Mouse (Mus musculus) midbrain, embryonic 10.5 days (tissue): ENCODE measurements around the gene Zglp1. TPM values are rescaled to one million over a fixed set of nuclear protein-coding genes. Genes with fewer than 3 reads are reported as not detected.

Experiments
- DNase-seq: peaks from one replicate; pipeline ENCODE4 v3.0.0-alpha.2; 2017; ENCODE audit warnings: low spot score
- H3K27ac ChIP-seq: fragments of 300-500 bp; sonication (generic); replicated peaks from 2 replicates; pipeline ENCODE4 v1.5.1; 2016; ENCODE audit warnings: mild to moderate bottlenecking
- H3K27me3 ChIP-seq: fragments of 300-500 bp; sonication (generic); 2 replicates; pipeline ENCODE4 v1.6.1; 2016; ENCODE audit warnings: low read depth, mild to moderate bottlenecking; ENCODE audit not compliant: poor library complexity, severe bottlenecking
- H3K36me3 ChIP-seq: fragments of 300-500 bp; sonication (generic); 2 replicates; pipeline ENCODE4 v1.6.1; 2016; ENCODE audit warnings: mild to moderate bottlenecking, moderate library complexity
- H3K4me1 ChIP-seq: fragments of 300-500 bp; sonication (generic); 2 replicates; pipeline ENCODE4 v1.6.1; 2016
- H3K4me3 ChIP-seq: fragments of 300-500 bp; sonication (generic); 2 replicates; pipeline ENCODE4 v1.5.1; 2016; ENCODE audit warnings: mild to moderate bottlenecking, moderate library complexity
- H3K9me3 ChIP-seq: fragments of 300-500 bp; sonication (generic); replicated peaks from 2 replicates; pipeline ENCODE4 v1.6.1; 2016; ENCODE audit warnings: mild to moderate bottlenecking
- WGBS: fragments of 180-500 bp; shearing (Covaris S2); methylation state at CpG from one replicate; pipeline ENCODE4 v1.1.7; 2016; 5-methylcytosine and 5-hydroxymethylcytosine counted together
- polyA plus RNA-seq: library from polyadenylated mRNA; unstranded; fragments of >200 nt; fragmentation: Nextera tagmentation; extraction: Ambion mirVana; gene quantifications from 2 replicates; pipeline ENCODE4 v1.2.1, GENCODE M21; 2016

Zglp1 gene
- polyA plus RNA-seq, 1 experiment from 2014 or later: 0.91 TPM

GRCm38 (mm10) chr9:21091707-21092320 lies 24.9 kb upstream of the Zglp1 start, which contains the start of the genes Gm38431 and Raver1:
TSS of gene Gm38431 (minus strand) at chr9:21091997.
TSS of gene Raver1 (minus strand) at chr9:21092008.
- DNase-seq: peak; percentile 98
- H3K9me3 ChIP-seq: no peaks in the 10 kb centered on the region
- under 1% methylated on average over 54 of the region's 54 CpGs for WGBS
- peaks cover 46% of the 10 kb centered on the region for H3K36me3 ChIP-seq
- peak within 1 kb of the TSS; percentile 97 for H3K27ac ChIP-seq
- peaks cover 32% of the 10 kb centered on the region for H3K4me1 ChIP-seq
- H3K27me3 ChIP-seq: no peaks in the 10 kb centered on the region
- peak within 1 kb of the TSS; percentile 81 for H3K4me3 ChIP-seq

GRCm38 (mm10) chr9:21090972-21091706 lies 24.2 kb upstream of the Zglp1 start:
- Histone ChIP-seq H3K27ac (peak overlapping the region; percentile 97), H3K4me3 (peak overlapping the region; percentile 81), H3K27me3 (no peaks in the 10 kb centered on the region), H3K9me3 (no peaks in the 10 kb centered on the region), H3K4me1 (peaks cover 32% of the 10 kb centered on the region), H3K36me3 (peaks cover 53% of the 10 kb centered on the region)
- 5% methylated on average over 24 of the region's 24 CpGs for WGBS
- peak; percentile 20 for DNase-seq

- 90% methylated on average over 1 of the region's 1 CpGs for WGBS
- peaks cover 59% of the 10 kb centered on the region for H3K36me3 ChIP-seq
- peak overlapping the region; percentile 97; the same call in 1 of the 2 replicates for H3K27ac ChIP-seq
- H3K4me3 ChIP-seq: peak overlapping the region; percentile 81
- no peaks in the 10 kb centered on the region for H3K27me3 ChIP-seq
- H3K4me1 ChIP-seq: peaks cover 28% of the 10 kb centered on the region
- no peak for DNase-seq
- H3K9me3 ChIP-seq: no peaks in the 10 kb centered on the region
Measured at GRCm38 (mm10) chr9:21090537-21090936, 23.6 kb upstream of the Zglp1 start.

GRCm38 (mm10) chr9:21083324-21083723 lies 16.4 kb upstream of the Zglp1 start:
- Histone ChIP-seq H3K27me3 (no peaks in the 10 kb centered on the region), H3K4me3 (no peak overlapping the region), H3K4me1 (no peaks in the 10 kb centered on the region), H3K9me3 (no peaks in the 10 kb centered on the region), H3K36me3 (peaks cover 99% of the 10 kb centered on the region), H3K27ac (no peak overlapping the region)
- WGBS: 91% methylated on average over 3 of the region's 3 CpGs
- no peak for DNase-seq

GRCm38 (mm10) chr9:21081127-21081526 lies 14.2 kb upstream of the Zglp1 start:
- Histone ChIP-seq H3K4me3 (no peak overlapping the region), H3K27ac (no peak overlapping the region), H3K9me3 (no peaks in the 10 kb centered on the region), H3K4me1 (no peaks in the 10 kb centered on the region), H3K36me3 (peaks cover 99% of the 10 kb centered on the region), H3K27me3 (no peaks in the 10 kb centered on the region)
- no peak for DNase-seq
- WGBS: 93% methylated on average over 9 of the region's 9 CpGs

- Histone ChIP-seq H3K4me3 (no peak overlapping the region), H3K9me3 (no peaks in the 10 kb centered on the region), H3K36me3 (peaks cover 80% of the 10 kb centered on the region), H3K27ac (no peak overlapping the region), H3K27me3 (no peaks in the 10 kb centered on the region), H3K4me1 (peaks cover 23% of the 10 kb centered on the region)
- DNase-seq: no peak
- WGBS: 91% methylated on average over 3 of the region's 3 CpGs
Measured at GRCm38 (mm10) chr9:21075625-21076024, 8.7 kb upstream of the Zglp1 start.

- Histone ChIP-seq H3K27me3 (no peaks in the 10 kb centered on the region), H3K27ac (no peak overlapping the region), H3K4me3 (peak overlapping the region; percentile 69; the same call in 1 of the 2 replicates), H3K4me1 (peaks cover 23% of the 10 kb centered on the region), H3K9me3 (no peaks in the 10 kb centered on the region), H3K36me3 (peaks cover 80% of the 10 kb centered on the region)
- no peak for DNase-seq
- 94% methylated on average over 1 of the region's 1 CpGs for WGBS
Measured at GRCm38 (mm10) chr9:21074173-21074572, 7.3 kb upstream of the Zglp1 start.

GRCm38 (mm10) chr9:21073044-21073840 lies 6.3 kb upstream of the Zglp1 start, which contains the start of the genes Gm49373 and Fdx1l:
TSS of gene Gm49373 (minus strand) at chr9:21073096.
TSS of gene Fdx1l (minus strand) at chr9:21073614.
- 3% methylated on average over 58 of the region's 58 CpGs for WGBS
- peak within 1 kb of the TSS; percentile 80 for H3K27ac ChIP-seq
- H3K4me3 ChIP-seq: peak within 1 kb of the TSS; percentile 69
- H3K36me3 ChIP-seq: peaks cover 74% of the 10 kb centered on the region
- no peaks in the 10 kb centered on the region for H3K9me3 ChIP-seq
- no peaks in the 10 kb centered on the region for H3K27me3 ChIP-seq
- peaks cover 23% of the 10 kb centered on the region for H3K4me1 ChIP-seq
- DNase-seq: peak; percentile 90

- H3K36me3 ChIP-seq: peaks cover 74% of the 10 kb centered on the region
- DNase-seq: peak; percentile 15
- 17% methylated on average over 4 of the region's 4 CpGs for WGBS
Measured at GRCm38 (mm10) chr9:21072641-21073040, 5.7 kb upstream of the Zglp1 start.

GRCm38 (mm10) chr9:21062928-21063327 lies 4.0 kb downstream of the Zglp1 start:
- WGBS: 95% methylated on average over 2 of the region's 2 CpGs
- Histone ChIP-seq H3K4me1 (peaks cover 4% of the 10 kb centered on the region; the same call in 1 of the 2 replicates), H3K9me3 (no peaks in the 10 kb centered on the region), H3K27me3 (no peaks in the 10 kb centered on the region), H3K4me3 (no peak overlapping the region), H3K27ac (no peak overlapping the region), H3K36me3 (peaks cover 52% of the 10 kb centered on the region)
- DNase-seq: no peak

More at GRCm38 (mm10) chr9:21072641-21073040, 5.7 kb upstream of the Zglp1 start:
- Histone ChIP-seq H3K4me3 (peak overlapping the region; percentile 69), H3K9me3 (no peaks in the 10 kb centered on the region), H3K27me3 (no peaks in the 10 kb centered on the region), H3K27ac (peak overlapping the region; percentile 80), H3K4me1 (peaks cover 23% of the 10 kb centered on the region)

GRCm38 (mm10) chr9:21051578-21051977 lies 15.3 kb downstream of the Zglp1 start:
- Histone ChIP-seq H3K9me3 (no peaks in the 10 kb centered on the region), H3K4me3 (no peak overlapping the region), H3K4me1 (no peaks in the 10 kb centered on the region), H3K27ac (no peak overlapping the region), H3K27me3 (peaks cover 18% of the 10 kb centered on the region; the same call in 1 of the 2 replicates), H3K36me3 (no peaks in the 10 kb centered on the region)
- 72% methylated on average over 10 of the region's 10 CpGs for WGBS
- no peak for DNase-seq

GRCm38 (mm10) chr9:21045235-21045634 lies 21.7 kb downstream of the Zglp1 start:
- Histone ChIP-seq H3K9me3 (no peaks in the 10 kb centered on the region), H3K27ac (no peak overlapping the region), H3K4me3 (no peak overlapping the region), H3K36me3 (no peaks in the 10 kb centered on the region), H3K27me3 (peaks cover 17% of the 10 kb centered on the region), H3K4me1 (peaks cover 3% of the 10 kb centered on the region; the same call in 1 of the 2 replicates)
- no peak for DNase-seq
- WGBS: 79% methylated on average over 3 of the region's 3 CpGs
